Mouse (Mus musculus): ENCODE measurements around the gene Hspbp1.

Hspbp1 gene

GRCm38 (mm10) chr7:4668506-4668905 is 16.4 kb downstream of the Hspbp1 start:
- DNase-seq (ENCODE audit: low spot score in 2 of 2): no peak

- no peak for DNase-seq (ENCODE audit: low spot score in 2 of 2)
Measured at GRCm38 (mm10) chr7:4666871-4667270, 18.0 kb downstream of the Hspbp1 start.

GRCm38 (mm10) chr7:4663742-4664141 is 21.1 kb downstream of the Hspbp1 start:
- DNase-seq (ENCODE audit: low spot score in 2 of 2): no peak

- no peak for DNase-seq (ENCODE audit: low spot score in 2 of 2)
Measured at GRCm38 (mm10) chr7:4663179-4663578, 21.7 kb downstream of the Hspbp1 start.

GRCm38 (mm10) chr7:4659911-4660443 is 24.9 kb downstream of the Hspbp1 start:
- no peak for DNase-seq (ENCODE audit: low spot score in 2 of 2)

GRCm38 (mm10) chr7:4658912-4659551 is 25.8 kb downstream of the Hspbp1 start, which contains the start of gene Ppp6r1:
Gene Ppp6r1 (minus strand): TSS chr7:4659019.
- DNase-seq (ENCODE audit: low spot score in 2 of 2): peak; percentile 97 to 98

- no peak for DNase-seq (ENCODE audit: low spot score in 2 of 2)
Measured at GRCm38 (mm10) chr7:4658128-4658907, 26.6 kb downstream of the Hspbp1 start.

GRCm38 (mm10) chr7:4657521-4658127 is 27.2 kb downstream of the Hspbp1 start:
- no peak for DNase-seq (ENCODE audit: low spot score in 2 of 2)

- no peak for DNase-seq (ENCODE audit: low spot score in 2 of 2)
Measured at GRCm38 (mm10) chr7:4656818-4657217, 28.1 kb downstream of the Hspbp1 start.

GRCm38 (mm10) chr7:4655916-4656315 is 29.0 kb downstream of the Hspbp1 start:
- no peak for DNase-seq (ENCODE audit: low spot score in 2 of 2)

GRCm38 (mm10) chr7:4655393-4655792 is 29.5 kb downstream of the Hspbp1 start:
- DNase-seq (ENCODE audit: low spot score in 2 of 2): no peak

GRCm38 (mm10) chr7:4654221-4654620 is 30.6 kb downstream of the Hspbp1 start:
- DNase-seq (ENCODE audit: low spot score in 2 of 2): no peak

GRCm38 (mm10) chr7:4653780-4654179 is 31.1 kb downstream of the Hspbp1 start:
- peak in 1 of 2 experiments; percentile 56 for DNase-seq (ENCODE audit: low spot score in 2 of 2)

- DNase-seq (ENCODE audit: low spot score in 2 of 2): no peak
Measured at GRCm38 (mm10) chr7:4653351-4653750, 31.5 kb downstream of the Hspbp1 start.

- DNase-seq (ENCODE audit: low spot score in 2 of 2): no peak
Measured at GRCm38 (mm10) chr7:4652726-4653125, 32.1 kb downstream of the Hspbp1 start.

- DNase-seq (ENCODE audit: low spot score in 2 of 2): no peak
Measured at GRCm38 (mm10) chr7:4651581-4651980, 33.3 kb downstream of the Hspbp1 start.

GRCm38 (mm10) chr7:4647992-4648391 is 36.9 kb downstream of the Hspbp1 start:
- no peak for DNase-seq (ENCODE audit: low spot score in 2 of 2)

- peak; percentile 50 to 59 for DNase-seq (ENCODE audit: low spot score in 2 of 2)
Measured at GRCm38 (mm10) chr7:4647291-4647690, 37.6 kb downstream of the Hspbp1 start.

- no peak for DNase-seq (ENCODE audit: low spot score in 2 of 2)
Measured at GRCm38 (mm10) chr7:4646806-4647205, 38.1 kb downstream of the Hspbp1 start.

GRCm38 (mm10) chr7:4643225-4643624 is 41.6 kb downstream of the Hspbp1 start:
- DNase-seq (ENCODE audit: low spot score in 2 of 2): no peak

GRCm38 (mm10) chr7:4641956-4642355 is 42.9 kb downstream of the Hspbp1 start:
- DNase-seq (ENCODE audit: low spot score in 2 of 2): no peak

- no peak for DNase-seq (ENCODE audit: low spot score in 2 of 2)
Measured at GRCm38 (mm10) chr7:4641155-4641554, 43.7 kb downstream of the Hspbp1 start.
